Mouse (Mus musculus) lung, postnatal 0 days (tissue): Measurements from ENCODE around the gene Gpsm3. TPM values are rescaled to one million over a fixed set of nuclear protein-coding genes. Genes with fewer than 3 reads are reported as not detected.
A peak's percentile ranks its signal among the peaks of the same experiment; 100 is the strongest.

Source experiments
- ATAC-seq: fragments of 200-750 bp; cut with Nextera tagmentation; 2 replicates; pipeline ENCODE4 v1.8.0; 2017; ENCODE audit warnings: moderate library complexity
- DNase-seq: peaks from one replicate; pipeline ENCODE4 v3.0.0-alpha.2; 2016; ENCODE audit warnings: low spot score
- H3K27ac ChIP-seq: fragments of 300-500 bp; sonication (generic); 2 replicates; pipeline ENCODE4 v1.5.1; 2014; ENCODE audit warnings: antibody characterized with exemption, mild to moderate bottlenecking, low read length, mixed read lengths
- H3K27me3 ChIP-seq: fragments of 300-500 bp; sonication (generic); replicated peaks from 2 replicates; pipeline ENCODE4 v1.6.1; 2014; ENCODE audit warnings: low read length, mixed read lengths; ENCODE audit not compliant: insufficient read depth
- H3K36me3 ChIP-seq: fragments of 300-500 bp; sonication (generic); 2 replicates; pipeline ENCODE4 v1.6.1; 2014; ENCODE audit warnings: low read length, mixed read lengths; ENCODE audit not compliant: insufficient read depth
- H3K4me1 ChIP-seq: fragments of 300-500 bp; sonication (generic); 2 replicates; pipeline ENCODE4 v1.6.1; 2014; ENCODE audit warnings: antibody characterized with exemption, low read depth, low read length, mixed read lengths; ENCODE audit not compliant: insufficient read depth
- H3K4me2 ChIP-seq: fragments of 300-500 bp; sonication (generic); replicated peaks from 2 replicates; pipeline ENCODE4 v1.6.1; 2014; ENCODE audit warnings: low read depth, mild to moderate bottlenecking, low read length, moderate library complexity, mixed read lengths
- H3K4me3 ChIP-seq: fragments of 300-500 bp; sonication (generic); 2 replicates; pipeline ENCODE4 v1.5.1; 2014; ENCODE audit warnings: low read depth, low read length
- H3K9ac ChIP-seq: fragments of 300-500 bp; sonication (generic); replicated peaks from 2 replicates; pipeline ENCODE4 v1.6.1; 2014; ENCODE audit warnings: low read depth, mild to moderate bottlenecking
- H3K9me3 ChIP-seq: fragments of 300-500 bp; sonication (generic); 2 replicates; pipeline ENCODE4 v1.6.1; 2016; ENCODE audit warnings: low read length, mixed read lengths
- CTCF ChIP-seq: IDR thresholded peaks from 2 replicates; pipeline ENCODE4 v1.5.1; 2016; ENCODE audit warnings: antibody characterized with exemption, mild to moderate bottlenecking
- EP300 ChIP-seq: IDR thresholded peaks from 2 replicates; pipeline ENCODE4 v1.6.1; 2016; ENCODE audit warnings: antibody characterized with exemption, mild to moderate bottlenecking, control low read depth
- WGBS: fragments of 180-500 bp; shearing (Covaris S2); extraction: QIAGEN DNeasy Blood & Tissue Kit; methylation state at CpG from one replicate; pipeline ENCODE4 v1.1.7; 2014; 5-methylcytosine and 5-hydroxymethylcytosine counted together
- polyA plus RNA-seq: library from polyadenylated mRNA; unstranded; fragments of >200 nt; fragmentation: Nextera tagmentation; extraction: Ambion mirVana; gene quantifications from 2 replicates; pipeline ENCODE4 v1.2.1, GENCODE M21; 2015

The Gpsm3 gene
- polyA plus RNA-seq, 1 experiment from 2014 or later: 41.0 TPM

DNA sequence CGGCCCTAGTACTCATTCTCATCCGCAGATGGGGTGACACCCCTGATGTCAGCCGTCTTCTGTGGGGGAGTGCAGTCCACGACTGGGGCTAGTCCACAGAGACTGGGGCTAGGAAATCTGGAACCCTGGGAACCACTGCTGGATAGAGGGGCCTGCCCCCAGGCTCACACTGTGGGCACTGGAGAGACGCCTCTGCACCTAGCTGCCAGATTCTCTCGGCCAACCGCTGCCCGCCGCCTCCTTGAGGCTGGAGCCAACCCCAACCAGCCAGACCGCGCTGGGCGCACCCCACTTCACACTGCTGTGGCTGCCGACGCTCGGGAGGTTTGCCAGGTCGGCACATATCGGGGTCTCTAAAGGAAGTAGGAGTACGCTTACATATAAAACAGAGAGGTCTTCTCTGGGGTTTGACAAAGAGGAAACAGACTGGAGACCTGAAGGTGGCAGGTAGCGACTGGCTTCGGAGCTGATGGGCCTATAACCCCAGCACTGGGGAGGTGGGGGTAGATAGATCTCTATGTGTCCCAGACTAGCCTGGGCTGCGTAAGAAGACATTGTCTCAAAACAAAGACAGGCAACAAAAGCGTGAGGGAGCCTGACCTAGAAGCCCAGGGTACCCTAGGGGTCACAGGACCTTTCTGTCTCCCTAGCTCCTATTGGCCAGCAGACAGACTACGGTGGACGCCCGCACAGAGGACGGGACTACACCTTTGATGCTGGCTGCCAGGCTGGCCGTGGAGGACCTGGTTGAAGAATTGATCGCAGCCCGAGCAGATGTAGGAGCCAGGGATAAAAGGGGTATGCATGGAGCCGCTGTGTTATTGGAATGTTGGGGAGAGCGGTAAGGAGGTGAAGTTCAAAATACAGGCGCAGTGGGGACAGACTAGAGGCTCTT lies 3.5 kb upstream of the Gpsm3 start:
- no peak for TF ChIP-seq EP300
- no peak for TF ChIP-seq CTCF
- WGBS: 23% methylated on average over 32 of the region's 32 CpGs

GRCm38 (mm10) chr17:34586796-34587422 lies 2.7 kb upstream of the Gpsm3 start:
- Histone ChIP-seq H3K9me3 (no peaks in the 10 kb centered on the region), H3K4me3 (peak overlapping the region; percentile 50), H3K9ac (peak overlapping the region; percentile 60), H3K27me3 (no peaks in the 10 kb centered on the region), H3K4me1 (peaks cover 30% of the 10 kb centered on the region; the same call in 1 of the 2 replicates), H3K4me2 (peak overlapping the region; percentile 94), H3K36me3 (no peaks in the 10 kb centered on the region), H3K27ac (peak overlapping the region; percentile 89)
- DNase-seq (peak; percentile 94), ATAC-seq (peak; percentile 72)
- 3% methylated on average over 37 of the region's 38 CpGs for WGBS
- TF ChIP-seq EP300 (no peak), CTCF (no peak)

More for the DNA sequence above, 3.5 kb upstream of the Gpsm3 start:
- H3K9me3 ChIP-seq: no peaks in the 10 kb centered on the region
- peaks cover 30% of the 10 kb centered on the region; the same call in 1 of the 2 replicates for H3K4me1 ChIP-seq
- no peak for ATAC-seq
- H3K36me3 ChIP-seq: no peaks in the 10 kb centered on the region
- H3K27ac ChIP-seq: peak overlapping the region; percentile 89
- H3K27me3 ChIP-seq: no peaks in the 10 kb centered on the region
- H3K4me3 ChIP-seq: peak overlapping the region; percentile 50; the same call in 1 of the 2 replicates
- peak overlapping the region; percentile 8; the same call in 1 of the 2 replicates for H3K9ac ChIP-seq
- H3K4me2 ChIP-seq: peak overlapping the region; percentile 94
- DNase-seq: no peak

GRCm38 (mm10) chr17:34587423-34587811 lies 2.2 kb upstream of the Gpsm3 start:
- no peaks in the 10 kb centered on the region for H3K36me3 ChIP-seq
- peak; percentile 86 for ATAC-seq
- peak; percentile 98 for DNase-seq
- H3K27ac ChIP-seq: peak overlapping the region; percentile 89
- peak overlapping the region; percentile 50 for H3K4me3 ChIP-seq
- H3K9ac ChIP-seq: peak overlapping the region; percentile 60
- TF ChIP-seq EP300: no peak
- no peak for TF ChIP-seq CTCF
- under 1% methylated on average over 32 of the region's 50 CpGs for WGBS
- no peaks in the 10 kb centered on the region for H3K27me3 ChIP-seq
- H3K4me1 ChIP-seq: peaks cover 30% of the 10 kb centered on the region; the same call in 1 of the 2 replicates
- peak overlapping the region; percentile 94 for H3K4me2 ChIP-seq
- no peaks in the 10 kb centered on the region for H3K9me3 ChIP-seq

DNA sequence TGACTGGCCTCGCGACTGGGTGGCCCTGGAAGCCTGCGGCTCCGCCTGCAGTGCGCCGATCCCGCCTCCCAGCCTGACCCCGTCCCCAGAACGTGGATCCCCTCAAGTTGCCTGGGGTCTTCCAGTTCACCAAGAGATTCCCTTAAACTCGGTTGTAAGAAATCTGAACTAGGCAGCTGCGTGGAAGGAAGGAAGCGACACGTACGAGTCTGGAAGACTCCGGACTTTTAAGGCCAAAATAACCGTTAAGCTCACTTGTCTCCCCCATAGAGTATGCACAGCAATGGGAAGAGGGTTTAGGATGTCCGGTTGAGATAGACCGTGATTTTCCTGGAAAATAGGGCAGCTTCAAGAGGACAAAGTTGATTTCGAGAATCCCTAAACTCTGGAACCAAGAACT lies 1.8 kb upstream of the Gpsm3 start:
- 3% methylated on average over 19 of the region's 19 CpGs for WGBS
- peak overlapping the region; percentile 94 for H3K4me2 ChIP-seq
- ATAC-seq (no peak), DNase-seq (no peak)
- no peaks in the 10 kb centered on the region for H3K27me3 ChIP-seq
- H3K27ac ChIP-seq: peak overlapping the region; percentile 89
- H3K4me1 ChIP-seq: peaks cover 30% of the 10 kb centered on the region; the same call in 1 of the 2 replicates
- no peaks in the 10 kb centered on the region for H3K9me3 ChIP-seq
- TF ChIP-seq EP300 (no peak), CTCF (no peak)
- H3K4me3 ChIP-seq: peak overlapping the region; percentile 50
- peak overlapping the region; percentile 60 for H3K9ac ChIP-seq
- H3K36me3 ChIP-seq: no peaks in the 10 kb centered on the region

DNA sequence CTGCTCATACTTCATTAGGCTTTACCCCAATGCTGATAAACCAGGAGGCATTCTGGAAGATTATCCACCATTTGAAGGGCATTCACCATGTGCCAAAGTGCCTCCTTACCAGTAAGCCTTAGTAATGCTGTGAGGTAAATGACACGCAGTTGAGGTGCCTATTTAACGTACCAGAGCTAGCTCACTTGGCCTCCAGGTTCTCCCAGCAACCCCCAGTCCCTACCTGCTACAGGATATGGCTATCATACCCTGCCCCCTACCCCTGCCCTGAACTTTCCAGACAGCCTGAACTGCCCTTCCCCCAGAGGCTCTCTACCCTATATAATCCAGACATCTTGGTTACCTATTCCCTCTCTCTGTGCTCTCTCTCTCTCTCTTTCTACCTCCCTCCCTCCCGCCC lies 839 bp upstream of the Gpsm3 start:
- TF ChIP-seq EP300 (no peak), CTCF (no peak)
- no peaks in the 10 kb centered on the region for H3K27me3 ChIP-seq
- ATAC-seq: no peak
- H3K4me3 ChIP-seq: peak overlapping the region; percentile 14; the same call in 1 of the 2 replicates
- no peak overlapping the region for H3K9ac ChIP-seq
- no peak for DNase-seq
- WGBS: 57% methylated on average over 3 of the region's 3 CpGs
- H3K27ac ChIP-seq: peak overlapping the region; percentile 97; the same call in 1 of the 2 replicates
- H3K4me1 ChIP-seq: peaks cover 30% of the 10 kb centered on the region; the same call in 1 of the 2 replicates
- H3K9me3 ChIP-seq: no peaks in the 10 kb centered on the region
- H3K4me2 ChIP-seq: peak overlapping the region; percentile 96
- no peaks in the 10 kb centered on the region for H3K36me3 ChIP-seq

- DNase-seq: no peak
- WGBS: 26% methylated on average over 7 of the region's 7 CpGs
- H3K4me3 ChIP-seq: peak overlapping the region; percentile 14
- H3K9ac ChIP-seq: no peak overlapping the region
- H3K36me3 ChIP-seq: no peaks in the 10 kb centered on the region
- H3K27ac ChIP-seq: peak overlapping the region; percentile 97
- no peaks in the 10 kb centered on the region for H3K27me3 ChIP-seq
- peak overlapping the region; percentile 96 for H3K4me2 ChIP-seq
- H3K9me3 ChIP-seq: no peaks in the 10 kb centered on the region
- TF ChIP-seq EP300 (no peak), CTCF (no peak)
- ATAC-seq: no peak
- peaks cover 30% of the 10 kb centered on the region; the same call in 1 of the 2 replicates for H3K4me1 ChIP-seq
These were observed 400 bp upstream of the Gpsm3 start for GRCm38 (mm10) chr17:34589206-34589605.
